Mouse (Mus musculus): ENCODE measurements around the gene Tsga13. TPM values are rescaled to one million over a fixed set of nuclear protein-coding genes. Genes with fewer than 3 reads are reported as not detected.

The Tsga13 gene
- not detected in 2 replicates for total RNA-seq (2023)

GRCm38 (mm10) chr6:30915473-30915872 is at the start of gene Tsga13:
Gene Tsga13, minus strand, starts transcription at chr6:30915573.

DNA sequence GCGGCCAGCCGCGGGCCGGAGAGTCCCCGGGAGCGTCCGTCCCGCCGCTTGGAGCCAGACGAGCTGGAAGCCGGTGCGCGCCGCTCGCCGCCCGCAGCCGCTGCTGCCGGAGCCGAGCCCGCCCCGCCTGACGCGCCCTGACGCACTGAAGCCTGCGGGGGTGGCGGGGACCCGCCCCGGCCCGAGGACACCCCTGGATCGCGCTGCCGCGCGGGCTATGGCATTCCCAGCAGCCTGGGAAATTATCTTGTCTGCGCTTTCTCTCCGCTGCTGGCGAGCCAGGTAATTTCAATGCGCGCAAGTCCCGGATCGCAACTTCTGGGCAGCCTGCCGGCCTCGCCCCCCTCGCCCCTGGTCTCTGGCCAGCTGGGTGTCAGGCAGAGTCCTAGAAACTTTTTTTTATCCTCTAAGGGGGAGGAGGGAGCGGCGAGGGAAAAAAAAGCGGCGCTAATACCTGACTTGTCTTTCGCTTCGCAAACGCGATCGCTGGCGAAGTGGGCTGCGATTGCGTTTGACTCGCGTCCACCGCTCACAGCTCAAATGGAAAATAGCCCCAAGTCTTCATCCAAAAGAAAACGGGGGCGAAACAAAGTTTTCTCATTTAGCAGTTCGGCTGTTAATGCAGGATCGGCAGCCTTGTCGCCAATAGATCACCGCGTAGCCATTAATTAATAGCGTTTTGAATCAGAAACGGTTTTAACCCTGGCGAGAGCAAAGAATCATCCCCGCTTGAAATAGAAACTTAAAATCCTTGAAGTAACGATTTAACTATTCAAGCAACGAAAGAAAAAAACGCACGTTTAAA is 43.6 kb upstream of the Tsga13 start, which contains the start of gene Klf14:
TSS of gene Klf14 (minus strand) at position 343 of the 805 bp plus-strand sequence.

DNA sequence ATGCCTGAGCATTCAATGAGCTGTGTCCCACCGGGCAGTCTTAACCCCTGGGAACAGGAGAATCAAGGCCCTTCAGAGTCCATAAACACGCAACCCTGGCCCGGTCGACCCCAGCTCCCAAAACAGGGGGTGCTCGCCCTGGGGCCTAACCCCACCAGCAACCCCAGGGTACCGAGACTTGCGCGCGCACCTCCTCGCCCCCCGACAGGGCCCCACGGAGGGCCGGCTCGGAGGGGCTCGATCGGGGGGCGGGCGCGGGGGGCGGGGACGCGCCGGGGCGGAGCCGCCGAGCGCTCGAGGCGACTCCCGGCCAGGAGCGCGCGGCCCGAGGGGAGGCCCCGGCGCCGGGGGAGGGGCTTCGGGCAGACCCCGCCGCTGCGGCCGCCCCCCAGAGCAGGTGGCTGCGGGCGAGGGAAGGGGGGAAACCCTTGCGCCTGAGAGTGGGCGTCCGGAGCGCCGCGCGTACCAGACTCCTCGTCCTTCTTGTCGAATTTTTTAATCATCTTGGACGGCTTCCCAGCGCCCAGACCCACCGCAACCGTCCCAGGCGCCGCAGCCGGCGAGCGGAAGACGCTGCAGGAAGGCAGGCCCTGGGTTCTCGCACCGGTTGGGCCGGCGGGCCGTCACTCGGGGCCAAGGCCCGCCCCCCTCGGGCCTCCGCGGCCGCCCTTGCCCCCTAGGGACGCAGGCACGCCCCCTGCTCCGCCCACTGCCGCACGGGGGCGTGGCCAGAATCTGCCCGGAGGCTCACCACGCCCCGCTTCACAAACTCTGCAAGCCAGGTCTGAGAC is 19.0 kb downstream of the Tsga13 start, which contains the start of gene Copg2:
TSS of gene Copg2 (minus strand) at position 600 of the 791 bp plus-strand sequence.

Other genes starting within 250 kb of the Tsga13 start
- 0.48 and 1.5 TPM in 2 replicates for gene Cep41, start 221.8 kb downstream of the Tsga13 start, total RNA-seq (2023)
- not detected in 2 replicates for gene Mest, start 192.0 kb downstream of the Tsga13 start, total RNA-seq (2023)
- 51.1 and 53.7 TPM in 2 replicates for gene Copg2, start 18.8 kb downstream of the Tsga13 start, total RNA-seq (2023)
- not detected in 2 replicates for gene Klf14, start 43.5 kb upstream of the Tsga13 start, total RNA-seq (2023)